Mouse (Mus musculus) cerebellum, adult 2 months (tissue): ENCODE measurements at regions not wholly inside any gene's neighbourhood (a gene's known extent, or its start where the extent isn't known, plus 50 kb on each side); places are given as distances from the start of the nearest gene placed in this dataset.

ENCODE experiments used
- CTCF ChIP-seq: fragments of 200-500 bp; IDR thresholded peaks from 2 replicates; pipeline ENCODE4 v1.5.1; 2011; ENCODE audit warnings: low read depth, mild to moderate bottlenecking, control low read depth, low read length, moderate library complexity, borderline replicate concordance; ENCODE audit not compliant: insufficient read depth
- POLR2A ChIP-seq: fragments of 200-500 bp; IDR thresholded peaks from 2 replicates; pipeline ENCODE4 v1.6.1; 2011; ENCODE audit warnings: low read length, control low read depth, borderline replicate concordance; ENCODE audit not compliant: insufficient read depth

DNA sequence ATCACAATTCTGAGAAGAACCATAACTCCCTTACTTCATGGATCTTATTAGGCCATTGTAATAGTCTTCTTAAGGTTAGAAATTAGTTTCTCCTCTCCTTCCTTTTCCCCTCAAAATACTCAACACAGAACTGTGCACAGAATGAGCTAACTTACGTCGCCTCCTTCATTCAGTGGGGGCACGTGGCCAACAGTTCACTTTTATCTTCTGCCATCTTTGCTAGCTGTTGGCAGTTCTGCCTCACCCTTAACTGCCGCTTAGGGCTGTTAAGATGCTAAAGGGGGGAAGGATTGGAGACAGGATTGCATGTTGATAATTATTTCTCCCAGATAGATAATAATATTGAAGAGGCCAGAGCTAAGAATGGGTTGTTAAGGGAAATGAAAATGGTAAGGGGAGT, 158.0 kb downstream of the Kcna5 start:
- TF ChIP-seq CTCF (no peak), POLR2A (no peak)
